Mouse (Mus musculus) inflammation-experienced regulatory T-cells, adult 6 months (primary cell): ENCODE results near the gene Fam234a. TPM values are rescaled to one million over a fixed set of nuclear protein-coding genes. Genes with fewer than 3 reads are reported as not detected.
A peak's percentile ranks its signal among the peaks of the same experiment; 100 is the strongest.
"Not testable (repeated sequence)": the region's sequence is repeated elsewhere in the genome, so short reads cannot be mapped to it uniquely, and the experiment has no call there.

Source experiments
- ATAC-seq: one replicate; pipeline ENCODE4 v1.8.0; 2017
- polyA plus RNA-seq, 3 experiments: library from polyadenylated mRNA; unstranded; fragments of 100-300 nt; shearing (Covaris generic); gene quantifications; one replicate each; pipeline ENCODE4 v1.2.1; 2017

The Fam234a gene
- polyA plus RNA-seq, 3 experiments from 2014 or later, result 19.9 to 34.9 (median 23.7) TPM

- ATAC-seq, result no peak
Measured at GRCm38 (mm10) chr17:26232863-26233262, 11.2 kb downstream of the Fam234a start.

GRCm38 (mm10) chr17:26231156-26231555 lies 12.9 kb downstream of the Fam234a start:
- no peak for ATAC-seq

DNA sequence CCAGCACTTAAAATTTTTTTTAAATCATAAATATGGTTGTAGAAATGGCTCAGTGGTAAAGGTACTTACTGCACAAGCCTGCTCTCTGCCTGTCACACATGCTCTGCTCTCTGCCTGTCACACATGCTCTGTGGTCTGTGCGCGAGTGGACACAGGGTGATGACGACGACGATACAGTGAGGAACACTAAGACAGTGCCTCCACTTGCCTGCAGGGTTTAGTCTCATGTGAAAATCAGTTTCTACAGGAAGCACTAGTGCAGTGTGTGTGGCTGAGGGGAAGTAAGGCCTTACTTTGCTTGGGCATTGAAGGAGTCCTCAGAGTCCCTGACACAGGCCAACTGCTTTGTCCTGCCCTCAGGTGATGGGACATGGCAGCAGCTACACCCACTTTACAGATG lies 14.3 kb downstream of the Fam234a start:
- ATAC-seq, result no peak

DNA sequence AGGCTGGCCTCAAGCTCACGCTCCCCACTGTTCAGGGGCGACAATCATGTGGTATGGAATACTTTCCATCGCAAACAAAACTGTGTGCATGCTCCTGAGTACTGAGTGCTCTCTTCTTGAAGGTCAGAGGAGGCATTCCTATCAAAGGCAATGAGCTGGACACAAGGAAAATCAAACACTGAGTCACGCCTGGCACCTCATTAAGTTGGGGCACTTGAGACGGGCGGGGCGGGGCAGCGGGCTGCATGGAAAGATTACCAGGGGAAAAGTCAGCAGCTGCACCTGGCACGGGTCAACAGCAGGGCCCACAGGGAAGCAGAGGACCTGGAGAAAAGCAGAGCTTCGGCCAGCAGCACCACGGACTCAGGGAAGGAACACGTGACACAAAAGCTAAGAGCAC lies 18.9 kb downstream of the Fam234a start:
- no peak for ATAC-seq

- ATAC-seq, result no peak
Measured at GRCm38 (mm10) chr17:26221508-26221907, 22.5 kb downstream of the Fam234a start.

DNA sequence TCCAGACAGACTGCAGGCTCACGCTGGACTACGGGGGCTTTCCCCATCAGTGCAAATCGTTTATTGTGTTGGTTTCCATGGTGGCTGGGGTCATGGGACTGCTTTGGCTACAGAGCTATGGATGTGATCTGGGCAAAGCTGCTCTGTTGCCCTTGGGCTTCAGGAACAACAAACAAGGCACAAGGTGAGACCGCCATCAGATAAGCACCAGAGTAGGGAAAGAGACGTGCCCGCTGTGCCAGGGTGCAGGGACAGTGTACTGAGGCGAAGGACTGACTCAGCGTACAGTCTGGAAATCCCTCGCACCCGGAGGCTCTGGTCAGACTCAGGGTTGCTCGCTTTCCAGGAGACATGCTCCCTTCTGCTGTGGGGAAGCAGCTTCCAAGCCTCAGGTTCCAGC lies 31.4 kb downstream of the Fam234a start:
- ATAC-seq, result no peak

DNA sequence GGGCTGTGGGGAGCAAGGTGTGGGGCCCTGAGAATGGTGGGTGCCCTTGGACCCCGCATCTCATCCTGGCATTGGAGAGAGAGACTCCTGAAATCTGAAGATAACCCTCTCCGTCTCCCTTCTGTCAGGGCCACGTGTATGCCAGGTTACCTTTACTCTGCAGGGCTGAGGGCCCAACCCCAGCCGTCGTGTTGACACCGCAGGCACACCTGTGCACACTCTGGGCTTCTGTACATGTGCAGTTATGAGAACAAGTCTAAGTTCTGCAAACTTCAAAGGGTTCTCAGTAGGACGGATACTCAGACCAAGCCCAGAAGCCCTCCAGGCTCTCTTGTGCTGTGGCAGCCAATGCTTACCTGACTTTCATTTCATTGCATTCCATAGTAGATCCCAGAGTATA lies 31.8 kb downstream of the Fam234a start:
- no peak for ATAC-seq

DNA sequence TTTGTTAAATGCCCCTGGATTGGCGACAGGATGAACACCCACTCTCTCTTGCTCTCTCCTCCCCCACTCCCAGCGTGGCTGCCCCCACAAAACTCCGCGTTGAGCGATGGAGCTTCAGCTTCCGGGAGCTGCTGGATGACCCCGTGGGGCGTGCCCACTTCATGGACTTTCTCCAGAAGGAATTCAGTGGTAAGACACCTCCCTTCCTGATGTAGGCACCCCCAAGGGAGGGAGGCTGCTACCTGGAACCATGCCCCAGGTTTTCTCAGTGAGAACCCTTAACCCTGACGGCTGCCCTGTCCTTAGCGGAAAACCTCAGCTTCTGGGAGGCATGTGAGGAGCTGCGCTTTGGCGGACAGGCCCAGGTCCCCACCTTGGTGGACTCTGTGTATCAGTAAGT lies 36.4 kb downstream of the Fam234a start, which contains the start of gene Arhgdig:
TSS of gene Arhgdig (minus strand) at position 101 of the 400 bp plus-strand sequence.
- no peak for ATAC-seq

DNA sequence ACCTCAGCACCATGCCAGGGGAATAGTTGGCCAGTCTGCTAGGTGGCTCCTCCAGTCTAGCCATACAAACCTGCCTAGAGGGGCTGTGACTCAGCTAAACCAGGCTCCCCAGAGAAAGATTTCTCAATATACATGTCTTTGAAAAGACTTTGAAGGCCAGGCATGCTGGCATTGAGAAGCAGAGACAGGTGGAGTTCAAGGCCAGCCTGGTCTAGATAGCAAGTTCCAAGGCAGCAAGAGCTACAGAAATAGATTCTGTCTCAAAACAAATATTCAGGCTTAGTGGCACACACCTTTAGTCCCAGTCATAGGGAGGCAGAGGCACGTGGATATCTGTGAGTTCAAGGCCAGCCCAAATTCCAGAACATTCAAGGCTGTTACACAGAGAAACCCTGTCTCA lies 37.6 kb downstream of the Fam234a start:
- ATAC-seq, result no peak

GRCm38 (mm10) chr17:26204766-26205165 lies 39.3 kb downstream of the Fam234a start:
- no peak for ATAC-seq

GRCm38 (mm10) chr17:26203321-26203811 lies 40.7 kb downstream of the Fam234a start:
- ATAC-seq, result peak; percentile 39

- ATAC-seq, result peak; percentile 52
Measured at GRCm38 (mm10) chr17:26202737-26203136, 41.3 kb downstream of the Fam234a start, which contains the start of gene Rgs11. Gene Rgs11, plus strand, starts transcription at chr17:26202951.

GRCm38 (mm10) chr17:26201998-26202397 lies 42.0 kb downstream of the Fam234a start:
- no peak for ATAC-seq

DNA sequence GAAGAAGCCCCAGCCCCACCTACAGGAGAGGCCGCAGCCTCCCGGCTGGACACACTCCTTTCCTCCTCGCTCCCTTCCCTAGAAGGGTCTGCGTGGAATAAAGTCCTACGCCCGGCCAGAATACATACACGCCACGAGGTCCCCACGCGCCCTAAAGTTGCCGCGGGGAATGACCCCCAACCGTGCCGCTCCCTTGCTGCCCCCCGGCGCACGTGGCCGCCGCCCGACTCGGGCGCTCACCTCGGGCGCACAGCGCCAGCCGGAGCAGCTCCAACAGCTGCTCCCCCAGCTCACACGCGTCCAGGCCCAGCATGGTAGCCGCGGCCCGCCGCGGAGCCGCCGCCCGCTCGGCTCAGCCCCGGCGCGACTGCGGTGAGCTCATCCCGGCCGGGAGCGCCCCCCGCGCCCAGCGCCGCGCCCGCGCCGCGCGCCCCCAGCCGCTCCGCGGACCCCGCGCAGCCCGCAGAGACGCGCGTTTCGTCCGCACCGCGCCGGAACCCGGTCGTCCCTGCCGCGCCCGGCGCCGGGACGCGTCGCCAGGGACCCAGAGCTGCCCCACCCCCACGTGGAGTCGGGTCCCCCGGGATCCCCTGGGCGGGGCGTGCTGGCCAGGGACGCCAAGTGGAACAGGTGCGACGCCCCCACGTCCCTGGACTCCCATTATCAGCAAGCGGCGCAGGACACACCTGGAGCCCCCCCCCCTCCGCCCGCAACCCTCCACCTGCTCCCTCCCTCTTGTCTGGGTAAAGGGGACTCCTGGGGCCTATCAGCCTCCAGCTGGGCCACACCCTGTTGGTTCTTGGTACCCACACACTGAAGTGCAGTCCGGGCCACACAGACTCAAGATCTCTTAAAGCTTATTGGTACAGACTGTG lies 43.0 kb downstream of the Fam234a start:
- no peak for ATAC-seq

- ATAC-seq, result no peak
Measured at GRCm38 (mm10) chr17:26198892-26199291, 45.1 kb downstream of the Fam234a start, which contains the start of gene Pdia2. Gene Pdia2, minus strand, starts transcription at chr17:26199087.

GRCm38 (mm10) chr17:26192481-26193190 lies 51.4 kb downstream of the Fam234a start:
- ATAC-seq, result no peak

- not testable (repeated sequence) for ATAC-seq
Measured at GRCm38 (mm10) chr17:26191486-26191885, 52.6 kb downstream of the Fam234a start.

DNA sequence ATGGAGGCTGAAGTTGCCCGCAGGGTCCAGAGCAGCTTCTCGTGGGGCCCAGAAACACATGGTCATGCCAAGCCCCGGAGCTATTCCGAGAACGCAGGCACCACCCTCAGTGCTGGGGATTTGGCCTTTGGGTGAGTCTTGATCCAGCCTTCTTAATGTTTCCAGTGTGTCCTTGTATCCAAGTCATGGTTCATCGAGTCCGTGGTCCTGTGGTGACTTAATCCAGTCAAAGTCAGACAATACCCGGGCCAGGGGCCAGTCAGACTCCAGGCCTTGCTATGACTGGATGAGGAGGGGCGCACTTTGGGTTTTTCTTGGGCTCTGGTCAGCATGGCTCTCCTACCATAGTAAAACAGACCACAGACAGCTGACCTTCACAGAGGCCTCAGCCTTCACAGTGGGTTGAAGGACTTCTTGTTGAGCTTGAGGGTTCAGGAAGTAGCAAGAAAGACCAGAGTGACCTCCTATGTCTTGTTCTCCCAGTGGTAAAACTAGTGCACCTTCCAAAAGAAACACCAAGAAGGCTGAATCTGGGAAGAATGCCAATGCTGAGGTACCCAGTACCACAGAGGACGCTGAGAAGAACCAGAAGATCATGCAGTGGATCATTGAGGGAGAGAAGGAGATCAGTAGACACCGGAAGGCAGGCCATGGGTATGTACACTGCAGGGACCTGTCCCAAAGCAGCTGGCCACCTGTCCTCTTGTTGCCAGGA lies 55.8 kb downstream of the Fam234a start:
- no peak for ATAC-seq

GRCm38 (mm10) chr17:26187592-26187991 lies 56.5 kb downstream of the Fam234a start:
- ATAC-seq, result no peak

DNA sequence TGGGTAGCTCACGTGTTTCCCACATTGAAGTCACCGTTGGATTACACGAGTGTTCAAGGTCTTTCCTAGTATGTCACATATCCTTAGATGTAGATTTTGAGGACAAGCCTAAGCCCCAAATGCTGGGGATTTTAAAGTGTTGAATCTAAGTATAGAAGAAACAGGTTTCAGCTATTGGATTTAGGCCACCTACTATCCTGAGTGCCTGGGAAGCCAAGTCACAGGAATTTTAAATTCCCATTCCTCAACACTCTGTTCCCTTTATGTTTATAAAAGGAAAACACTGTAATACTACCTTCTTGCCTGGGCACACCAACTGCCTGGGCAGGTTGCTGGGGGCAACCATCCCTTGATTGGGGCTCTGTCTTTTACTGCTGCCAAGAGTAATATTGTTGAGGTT lies 62.9 kb downstream of the Fam234a start:
- no peak for ATAC-seq

- no peak for ATAC-seq
Measured at GRCm38 (mm10) chr17:26178611-26179010, 65.4 kb downstream of the Fam234a start.

DNA sequence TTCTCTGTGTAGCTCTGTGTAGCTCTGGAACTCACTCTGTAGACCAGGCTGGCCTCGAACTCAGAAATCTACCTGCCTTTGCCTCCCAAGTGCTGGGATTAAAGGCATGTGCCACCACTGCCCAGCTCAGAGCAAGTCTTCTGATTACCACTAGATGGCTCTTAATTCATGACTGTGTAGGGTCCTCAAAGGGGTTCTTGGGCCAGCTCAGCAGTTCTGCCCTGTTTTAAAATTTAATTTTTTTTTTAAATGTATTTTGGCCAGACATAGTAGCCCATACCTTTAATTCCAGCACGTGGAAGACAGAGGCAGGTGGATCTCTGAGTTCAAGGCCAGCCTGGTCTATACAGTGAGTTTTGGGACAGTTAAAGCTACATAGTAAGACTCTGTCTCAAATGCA lies 68.8 kb downstream of the Fam234a start:
- not testable (repeated sequence) for ATAC-seq

DNA sequence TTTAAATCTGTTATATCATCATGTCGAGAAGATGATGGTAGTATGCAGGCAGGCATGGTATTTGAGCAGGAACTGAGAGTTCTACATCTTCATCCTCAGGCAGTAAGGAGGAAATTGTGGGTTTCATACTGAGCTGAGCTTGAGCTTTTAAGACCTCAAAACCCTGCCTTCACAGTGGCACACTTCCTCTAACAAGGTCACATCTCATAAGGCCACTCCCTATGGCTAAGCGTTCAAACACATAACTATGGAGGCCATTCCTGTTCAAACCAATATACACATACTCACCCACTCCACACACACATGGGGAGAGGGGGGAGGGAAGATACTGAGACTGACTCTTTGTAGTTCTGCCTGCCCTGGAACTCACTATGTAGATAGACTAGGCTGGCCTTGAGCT lies 76.0 kb downstream of the Fam234a start:
- ATAC-seq, result peak; percentile 94
